Mouse (Mus musculus) MEL (cell line): Measurements from ENCODE around the gene Gm20388.

Experiments
- CTCF ChIP-seq, 3 experiments: IDR thresholded peaks in 2 of 3; conservative IDR thresholded peaks in 1 of 3; 2 replicates each; pipeline ENCODE4 v1.5.1; 2011 to 2012; ENCODE audit warnings: low read length in 3 of 3, low read depth in 2 of 3, mild to moderate bottlenecking in 2 of 3, improper control_type of control experiment in 1 of 3, inconsistent platforms in 1 of 3, mixed read lengths in 1 of 3, moderate library complexity in 1 of 3; ENCODE audit not compliant: control insufficient read depth in 1 of 3, insufficient read depth in 1 of 3, poor library complexity in 1 of 3, severe bottlenecking in 1 of 3
- ELF1 ChIP-seq: IDR thresholded peaks from 2 replicates; pipeline ENCODE4 v1.6.1; 2014; ENCODE audit warnings: low read depth, mild to moderate bottlenecking, inconsistent platforms, low read length, improper control_type of control experiment, moderate library complexity
- MAFK ChIP-seq: IDR thresholded peaks from 2 replicates; pipeline ENCODE4 v1.6.1; 2011; ENCODE audit warnings: low read depth, mild to moderate bottlenecking, low read length, improper control_type of control experiment, borderline replicate concordance
- MYC ChIP-seq: IDR thresholded peaks from 2 replicates; pipeline ENCODE4 v1.6.1; 2011; ENCODE audit warnings: low read depth, mild to moderate bottlenecking, low read length, improper control_type of control experiment, moderate library complexity
- POLR2AphosphoS2 ChIP-seq: IDR thresholded peaks from 2 replicates; pipeline ENCODE4 v1.6.1; 2011; ENCODE audit warnings: low read length, improper control_type of control experiment
- SIN3A ChIP-seq: IDR thresholded peaks from 2 replicates; pipeline ENCODE4 v1.6.1; 2012; ENCODE audit warnings: low read length, improper control_type of control experiment, inconsistent platforms
- ZNF384 ChIP-seq: IDR thresholded peaks from 2 replicates; pipeline ENCODE4 v1.6.1; 2012; ENCODE audit warnings: low read depth, mild to moderate bottlenecking, inconsistent platforms, low read length, improper control_type of control experiment

DNA sequence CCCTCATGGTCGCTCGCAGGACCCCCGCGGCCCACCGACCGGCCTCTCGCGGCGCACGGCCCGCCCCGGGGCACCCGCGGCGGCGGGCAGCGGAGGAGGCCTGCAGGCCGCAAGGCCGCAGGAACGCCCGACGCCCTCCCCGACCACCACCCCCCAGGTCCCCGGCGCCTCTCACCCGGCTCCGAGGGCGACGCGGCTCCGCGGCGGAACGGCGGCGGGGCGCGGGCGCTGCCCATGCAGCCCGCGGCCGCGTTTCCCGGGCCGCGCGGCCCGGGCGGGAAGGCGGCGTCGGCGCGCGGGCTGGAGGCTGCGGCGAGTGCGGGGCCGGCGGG, 3131.1 kb downstream of the Gm20388 start:
- no peak for TF ChIP-seq ZNF384
- no peak for TF ChIP-seq MYC
- no peak for TF ChIP-seq POLR2AphosphoS2
- TF ChIP-seq MAFK = no peak
- TF ChIP-seq CTCF (IDR thresholded peaks at IDR 0.05 in 2 of 3, conservative IDR thresholded peaks at IDR 0.05 in 1 of 3; ENCODE audit: control insufficient read depth in 1 of 3, insufficient read depth in 1 of 3, low read depth in 2 of 3, low read length in 3 of 3, poor library complexity in 1 of 3, severe bottlenecking in 1 of 3) = no peak
- TF ChIP-seq ELF1 = no peak
- TF ChIP-seq SIN3A = no peak
